Mouse (Mus musculus): ENCODE data around the gene Ggt5.

Ggt5 gene

DNA sequence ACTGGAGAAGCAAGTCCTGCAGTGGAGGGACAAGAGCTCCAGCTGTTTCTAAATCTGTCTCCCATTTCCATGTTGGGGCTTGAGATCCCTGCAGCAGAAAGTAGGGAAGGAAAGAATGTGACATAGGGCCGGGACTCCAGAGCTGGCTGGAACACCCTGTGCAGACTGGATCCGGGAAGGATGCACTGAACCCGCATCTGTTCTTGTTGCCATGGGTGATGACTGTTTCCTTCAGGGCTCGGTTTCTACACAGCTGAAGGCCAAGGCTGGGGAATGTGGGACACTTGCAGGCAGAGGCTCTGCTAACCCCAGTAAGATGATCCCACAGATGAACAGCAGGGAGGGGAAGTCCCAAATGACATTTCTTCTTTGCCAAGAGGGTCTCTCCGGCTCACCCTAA, 43.5 kb downstream of the Ggt5 start:
- DNase-seq = no peak

GRCm38 (mm10) chr10:75633048-75633447, 43.9 kb downstream of the Ggt5 start:
- DNase-seq = no peak

DNA sequence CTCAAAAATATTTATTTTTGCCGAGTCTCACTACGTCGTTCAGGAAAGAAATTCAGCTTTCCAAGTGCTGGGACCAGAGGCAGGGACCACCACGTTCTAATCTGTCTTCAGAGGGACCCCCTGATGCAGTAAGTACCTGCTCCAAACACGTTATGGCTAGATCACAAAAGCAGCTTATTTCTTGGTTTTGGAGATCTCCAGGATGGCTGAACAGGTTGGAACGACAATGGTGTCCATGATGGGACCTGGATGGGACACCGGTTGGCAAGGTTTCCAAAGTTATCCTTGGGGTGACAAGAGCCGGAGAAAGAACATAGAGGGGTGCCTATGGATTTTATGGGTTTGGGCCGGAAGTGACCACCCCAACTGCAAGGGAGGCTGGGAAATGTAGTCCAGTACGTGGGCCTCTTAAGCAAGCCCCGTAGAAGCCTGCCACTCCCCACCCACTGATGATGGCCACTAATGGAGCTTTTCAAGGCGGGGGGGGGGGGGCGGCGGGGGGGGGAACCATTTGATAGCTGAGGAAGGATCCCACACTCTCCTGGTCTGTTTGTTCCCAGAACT, 44.5 kb downstream of the Ggt5 start:
- DNase-seq = no peak

- DNase-seq = no peak
These were observed 45.5 kb downstream of the Ggt5 start for GRCm38 (mm10) chr10:75634610-75635009.

- no peak for DNase-seq
These were observed 46.0 kb downstream of the Ggt5 start for GRCm38 (mm10) chr10:75635019-75635692.

DNA sequence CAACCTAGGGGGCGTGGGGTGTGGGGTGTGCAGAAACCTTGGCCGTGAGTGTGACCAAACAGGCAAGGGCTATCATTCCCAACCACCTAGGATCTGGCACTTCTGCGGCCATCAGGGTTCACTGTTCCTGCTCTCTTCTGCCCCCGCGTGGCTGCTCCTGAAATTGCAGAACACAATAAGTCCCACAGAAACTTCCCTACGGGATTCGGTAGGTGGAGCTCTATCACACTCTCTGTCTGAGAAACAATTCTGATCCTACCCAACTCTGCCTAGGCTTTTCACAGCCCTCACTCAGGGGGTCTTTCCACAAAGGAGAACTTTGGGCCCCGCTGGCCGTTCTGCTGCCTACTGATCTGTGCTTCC, 46.5 kb downstream of the Ggt5 start:
- peak; percentile 86 for DNase-seq

GRCm38 (mm10) chr10:75636084-75636786, 47.1 kb downstream of the Ggt5 start:
- DNase-seq = no peak

DNA sequence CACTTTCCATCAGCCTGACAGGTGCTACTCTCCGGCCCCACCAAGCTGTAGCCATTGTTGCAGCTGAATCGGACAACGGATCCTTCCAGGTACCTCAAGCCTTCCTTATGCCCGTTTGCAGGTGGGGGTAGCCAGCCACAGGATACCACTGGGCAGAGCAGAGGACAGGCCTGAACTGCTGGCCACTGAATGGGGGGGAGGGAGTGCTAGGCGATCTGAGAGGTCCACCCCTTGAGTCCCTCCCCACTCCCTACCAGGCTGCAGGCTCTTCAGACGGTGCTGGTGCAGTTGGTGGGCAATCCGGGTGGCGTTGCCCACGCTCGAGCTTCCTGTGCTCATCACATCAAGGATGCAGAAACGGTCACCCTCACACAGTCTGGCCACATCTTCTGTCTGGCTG, 48.6 kb downstream of the Ggt5 start:
- no peak for DNase-seq

DNA sequence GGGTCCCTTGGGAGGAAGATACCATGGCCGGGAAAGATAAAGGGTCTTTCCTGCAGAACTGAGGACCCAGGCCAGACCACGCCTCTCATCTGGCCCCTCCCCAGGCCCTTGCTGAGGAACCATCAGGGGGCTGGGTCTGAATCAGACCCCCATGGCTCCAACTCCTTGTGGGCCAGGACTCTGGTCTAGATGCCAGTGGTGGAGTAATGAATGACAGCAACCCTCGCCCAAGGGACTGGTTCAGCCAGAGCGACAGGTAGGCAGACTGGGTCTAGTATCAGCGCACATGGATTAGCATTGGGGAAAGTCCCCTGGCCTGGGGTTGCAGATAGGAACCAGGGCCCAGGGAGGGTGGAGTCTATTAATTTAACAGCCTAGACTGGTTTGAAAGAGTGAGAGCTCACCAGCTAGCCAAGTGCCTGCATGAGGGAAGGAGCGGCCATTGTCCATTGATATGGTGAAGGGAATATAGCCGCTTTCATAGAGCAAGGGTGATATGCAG, 52.6 kb downstream of the Ggt5 start:
- no peak for DNase-seq

GRCm38 (mm10) chr10:75642436-75642835, 53.3 kb downstream of the Ggt5 start:
- no peak for DNase-seq

- DNase-seq = no peak
These were observed 53.8 kb downstream of the Ggt5 start for GRCm38 (mm10) chr10:75642891-75643290.

DNA sequence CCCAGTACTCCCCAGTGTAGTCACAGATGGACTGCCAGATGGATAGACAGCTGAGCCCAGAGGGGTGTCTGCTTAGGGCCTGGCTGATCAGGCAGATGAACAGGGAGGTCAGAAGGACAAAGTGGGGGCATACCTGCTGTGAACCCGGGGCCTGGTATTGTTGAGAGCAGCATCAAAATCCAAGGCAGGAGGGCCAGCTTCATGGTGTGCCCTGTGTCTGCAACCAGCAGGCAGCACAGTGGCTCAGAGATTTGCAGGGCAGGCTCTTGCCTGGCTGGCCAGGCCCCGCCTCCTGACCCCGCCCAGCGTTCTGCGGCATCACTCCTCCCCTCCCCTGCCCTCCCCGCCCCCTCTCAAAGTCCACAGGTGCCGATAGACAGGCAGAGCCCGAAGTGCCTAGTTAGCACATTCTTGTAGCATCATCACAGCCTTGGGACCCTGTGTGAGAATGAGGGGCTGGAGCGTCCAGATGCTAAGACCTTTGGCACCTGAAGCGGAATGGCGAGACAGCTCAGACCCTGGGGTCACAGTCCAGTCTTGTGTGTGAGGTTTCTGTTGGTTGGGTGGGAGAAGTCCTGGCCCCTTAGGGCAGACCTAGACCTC, 54.7 kb downstream of the Ggt5 start, which contains the start of gene Susd2:
Susd2 (minus strand) TSS at position 268 of the 603 bp plus-strand sequence.
- peak; percentile 68 for DNase-seq

GRCm38 (mm10) chr10:75645616-75646015, 56.5 kb downstream of the Ggt5 start:
- DNase-seq = no peak

- no peak for DNase-seq
These were observed 57.3 kb downstream of the Ggt5 start for GRCm38 (mm10) chr10:75646406-75646805.

GRCm38 (mm10) chr10:75647362-75647761, 58.2 kb downstream of the Ggt5 start:
- DNase-seq = no peak

GRCm38 (mm10) chr10:75648091-75648490, 59.0 kb downstream of the Ggt5 start:
- no peak for DNase-seq

DNA sequence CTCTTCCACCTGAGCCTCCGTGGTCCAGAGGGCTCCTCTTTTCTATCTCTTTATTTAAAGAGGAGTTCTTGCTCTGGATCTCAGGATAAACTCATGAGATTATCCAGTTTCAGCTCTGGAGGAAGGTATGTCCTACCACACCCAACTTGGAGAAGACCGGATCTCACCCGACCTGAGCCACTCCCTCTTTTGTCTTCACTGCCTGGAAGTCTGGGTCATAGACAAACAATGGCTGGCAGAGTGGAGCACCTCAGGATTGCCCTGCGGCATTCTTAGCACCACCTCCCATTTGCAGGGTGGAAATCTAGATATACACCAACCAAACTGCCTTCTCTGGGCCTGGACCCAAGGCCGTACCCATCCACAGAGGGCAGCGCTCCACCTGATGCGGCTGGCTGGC, 59.9 kb downstream of the Ggt5 start:
- no peak for DNase-seq

DNA sequence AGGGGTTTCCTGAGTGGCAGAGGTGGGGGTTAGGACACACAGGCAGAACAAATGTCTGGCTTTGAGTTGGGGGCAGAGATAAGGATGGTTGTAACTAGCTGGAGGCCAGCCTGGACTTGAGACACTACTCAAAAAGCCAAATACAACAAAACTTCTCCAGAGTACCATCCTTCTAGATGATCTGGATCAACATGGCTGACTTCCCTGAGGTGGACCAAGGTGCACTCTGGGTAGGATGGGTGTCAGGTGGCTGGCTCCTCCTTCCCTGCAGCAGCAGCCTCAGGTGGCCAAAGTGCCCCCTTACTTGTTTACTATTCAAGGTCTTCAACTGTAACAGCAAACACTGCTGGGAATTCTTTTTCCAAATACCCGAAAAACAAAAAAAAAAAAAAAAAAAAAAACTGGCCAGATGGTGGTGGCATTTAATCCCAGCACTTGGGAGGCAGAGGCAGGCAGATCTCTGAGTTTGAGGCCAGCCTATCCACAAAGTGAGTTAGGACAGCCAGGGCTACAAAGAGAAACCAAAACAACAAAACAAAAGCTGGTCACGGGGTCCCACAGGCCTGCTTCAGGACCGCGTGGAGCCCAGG, 60.4 kb downstream of the Ggt5 start:
- DNase-seq = no peak

DNA sequence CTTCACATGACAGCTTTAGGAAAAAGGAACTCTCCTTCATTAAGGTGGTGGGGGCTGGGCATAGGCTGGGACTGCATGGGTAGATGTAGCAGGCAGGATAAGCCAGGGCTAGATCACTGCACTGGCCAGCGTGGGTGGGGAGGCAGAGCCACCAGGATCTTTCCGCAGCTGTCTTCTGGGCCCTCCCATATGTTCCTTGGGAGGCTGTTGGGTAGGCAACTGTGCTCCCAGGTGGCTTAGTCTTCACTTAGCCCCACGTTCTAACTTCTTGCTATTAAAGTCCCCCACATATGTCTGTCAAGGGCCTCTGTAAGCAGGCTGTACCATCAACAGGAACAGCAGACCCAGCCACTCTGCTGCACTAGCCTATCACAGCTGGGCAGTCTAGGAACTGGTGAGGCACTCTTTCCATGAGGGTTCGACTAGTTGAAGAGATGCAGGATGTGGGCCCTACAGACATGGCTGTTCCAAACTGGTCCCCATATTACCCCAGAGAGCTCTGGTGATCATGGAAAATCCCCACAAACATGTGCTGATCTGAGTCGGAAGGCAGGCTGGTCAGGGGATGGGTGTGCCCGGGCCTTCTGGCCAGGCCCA, 61.3 kb downstream of the Ggt5 start:
- no peak for DNase-seq

DNA sequence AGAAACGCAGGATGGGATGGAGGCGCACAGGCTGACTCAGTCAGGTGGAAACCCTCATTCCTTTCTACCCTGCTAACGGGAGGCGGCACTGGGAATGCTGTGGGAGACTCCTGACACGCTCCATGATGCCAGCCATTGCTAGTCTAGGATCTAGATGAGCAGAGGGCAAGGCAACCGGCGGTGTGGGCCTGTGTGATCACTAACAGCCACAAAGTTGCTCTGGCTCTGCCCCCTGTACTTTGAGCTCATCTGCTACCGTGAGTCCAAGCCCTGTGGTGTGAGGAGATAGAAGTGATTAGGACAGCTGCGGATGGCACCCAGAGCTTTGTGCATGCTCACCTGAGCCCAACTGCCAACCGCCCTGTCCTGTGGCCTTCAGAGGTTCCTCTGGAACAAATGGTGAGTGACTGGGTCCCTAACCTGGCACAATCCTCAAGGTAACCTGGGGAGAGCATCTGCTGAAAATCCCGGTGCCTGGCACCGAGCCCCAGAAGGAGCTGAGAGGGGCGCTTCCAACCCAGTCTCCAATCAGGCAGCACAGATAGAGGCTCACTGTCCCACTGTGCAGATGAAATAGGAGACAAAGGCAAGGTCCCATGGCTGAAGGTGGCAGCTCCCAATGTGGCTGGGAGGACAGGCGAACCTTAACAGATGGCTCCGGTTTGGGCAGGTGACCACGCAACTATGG, 62.4 kb downstream of the Ggt5 start:
- DNase-seq = no peak

GRCm38 (mm10) chr10:75654053-75654452, 64.9 kb downstream of the Ggt5 start:
- no peak for DNase-seq

- DNase-seq = no peak
These were observed 68.0 kb downstream of the Ggt5 start for GRCm38 (mm10) chr10:75657165-75657564.
